Mouse (Mus musculus) right cerebral cortex, postnatal 36 days (tissue): Measurements from ENCODE around the gene Irak2.
"Not testable (repeated sequence)": the region's sequence is repeated elsewhere in the genome, so short reads cannot be mapped to it uniquely, and the experiment has no call there.

Source experiments
- DNase-seq, 2 experiments: peaks; one replicate each; pipeline ENCODE4 v3.0.0; 2022; ENCODE audit warnings: low spot score in 2 of 2, mixed read lengths in 1 of 2

Irak2 gene

DNA sequence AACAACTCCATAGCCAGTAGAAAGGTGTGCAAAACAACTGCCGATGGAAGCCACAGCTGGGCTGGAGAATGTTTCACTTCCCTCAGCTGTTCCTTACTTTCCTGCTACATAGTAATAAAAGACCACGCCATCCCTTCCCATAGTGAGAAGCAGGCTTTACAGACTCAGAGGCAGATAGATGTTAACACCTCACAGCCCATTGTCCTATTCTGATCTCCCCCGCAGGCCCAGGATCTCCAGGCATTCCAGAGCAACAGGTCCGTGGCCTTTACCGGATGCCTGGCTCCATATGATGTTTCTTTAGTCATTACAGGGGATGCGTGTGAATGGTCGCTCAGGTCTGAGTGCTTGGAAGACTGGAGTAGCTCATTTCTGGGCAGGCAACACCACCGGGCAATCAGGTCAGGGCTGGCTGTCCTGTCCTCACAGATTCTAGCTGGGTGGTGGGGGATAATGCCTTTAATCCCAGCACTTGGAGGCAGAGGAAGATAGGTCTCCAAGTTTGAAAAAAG, 29.4 kb downstream of the Irak2 start:
- DNase-seq: no peak

DNA sequence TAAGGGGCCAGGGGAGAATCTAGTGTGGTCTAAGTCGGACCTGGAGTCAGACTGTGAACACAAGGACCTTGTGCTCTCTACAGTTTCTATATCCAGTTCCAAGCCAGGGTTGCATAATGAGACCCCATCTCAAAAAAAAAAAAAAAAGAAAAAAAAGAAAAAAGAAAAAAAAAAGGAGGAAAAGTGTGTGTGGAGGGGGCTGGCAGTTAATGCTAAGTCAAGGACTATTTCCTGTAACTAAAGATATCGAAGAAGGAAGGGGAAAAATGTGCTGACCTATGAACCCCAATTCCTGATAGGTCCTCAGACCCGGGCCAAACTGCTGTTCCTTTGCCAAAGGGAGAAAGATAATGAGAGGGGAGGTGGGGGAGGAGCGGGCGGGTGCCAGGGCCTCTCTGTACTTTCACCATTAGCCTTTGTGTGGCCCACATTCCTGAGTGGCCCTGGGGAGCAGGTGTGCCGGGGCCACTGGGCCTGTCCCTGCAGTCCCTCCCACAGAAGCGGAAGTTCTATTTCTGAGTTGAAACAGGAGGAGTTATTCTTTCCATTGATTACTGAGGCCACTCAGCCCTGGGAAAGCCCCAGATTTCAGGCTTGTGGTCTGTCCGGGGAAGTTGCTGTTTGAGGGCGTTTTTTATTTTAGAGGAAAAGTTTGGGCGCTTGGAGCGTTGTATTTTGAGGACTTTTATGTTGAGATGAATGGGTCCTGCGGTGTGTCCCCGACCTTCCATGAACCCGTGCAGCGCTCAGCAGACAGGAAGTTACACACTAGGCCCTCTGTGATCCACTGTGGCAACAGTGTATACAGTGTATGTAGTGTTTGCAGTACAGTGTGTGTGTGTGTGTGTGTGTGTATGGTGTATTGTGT, 30.3 kb downstream of the Irak2 start:
- DNase-seq: no peak

DNA sequence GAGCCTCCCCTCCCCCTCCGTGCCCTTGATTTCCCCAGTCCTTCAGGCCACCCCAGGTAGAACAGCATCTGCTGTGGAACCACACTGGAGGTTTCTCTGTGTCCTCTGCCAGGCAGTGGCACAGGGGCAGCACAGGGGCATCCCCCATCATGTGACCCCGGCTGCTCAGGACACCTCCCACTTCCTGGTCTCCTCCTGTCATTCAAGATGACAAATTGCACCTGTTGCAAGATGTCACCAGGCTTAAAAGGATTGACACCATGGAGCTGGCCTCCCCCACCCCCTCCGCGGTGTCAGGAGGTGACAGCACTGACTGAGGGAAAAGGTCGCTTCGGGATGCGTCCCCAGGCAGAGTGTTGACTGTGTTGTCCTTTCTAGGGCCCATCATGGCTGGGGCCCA, 31.6 kb downstream of the Irak2 start:
- DNase-seq: no peak

DNA sequence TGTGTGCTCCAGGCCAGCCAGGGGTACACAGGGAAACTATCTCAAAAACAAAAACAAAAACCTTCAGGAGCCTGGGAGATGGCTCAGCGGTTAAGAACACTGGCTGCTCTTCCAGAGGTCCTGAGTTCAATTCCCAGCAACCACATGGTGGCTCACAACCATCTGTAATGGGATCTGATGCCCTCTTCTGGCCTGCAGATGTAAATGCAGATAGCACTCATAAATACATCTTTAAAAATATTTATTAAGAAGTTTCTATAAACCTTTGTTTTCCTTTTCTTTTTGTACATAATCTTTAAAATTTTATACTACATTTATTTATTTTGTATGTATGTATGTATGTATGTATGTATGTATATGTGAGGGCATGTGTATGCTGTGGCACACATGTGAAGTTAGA, 33.8 kb downstream of the Irak2 start:
- not testable (repeated sequence) for DNase-seq

DNA sequence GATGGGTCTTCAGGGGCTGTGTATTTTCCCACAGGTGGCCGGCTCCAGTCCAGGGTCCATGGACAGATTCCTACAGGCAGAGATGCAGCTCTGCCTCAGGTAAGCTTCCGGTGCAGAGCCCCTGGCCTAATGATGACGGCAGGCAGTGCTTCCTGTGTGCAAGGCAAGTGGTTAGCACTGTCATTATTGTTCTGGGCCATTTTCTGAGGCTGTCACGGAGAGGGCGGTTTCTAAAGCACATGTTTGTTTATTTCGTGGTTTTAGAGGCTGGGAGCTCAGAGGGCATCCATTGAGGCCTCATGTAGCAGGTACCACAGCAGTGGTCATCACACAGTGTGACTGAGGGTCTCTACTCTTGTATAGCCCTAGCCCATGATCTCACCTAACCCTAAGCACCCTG, 34.7 kb downstream of the Irak2 start:
- no peak for DNase-seq

DNA sequence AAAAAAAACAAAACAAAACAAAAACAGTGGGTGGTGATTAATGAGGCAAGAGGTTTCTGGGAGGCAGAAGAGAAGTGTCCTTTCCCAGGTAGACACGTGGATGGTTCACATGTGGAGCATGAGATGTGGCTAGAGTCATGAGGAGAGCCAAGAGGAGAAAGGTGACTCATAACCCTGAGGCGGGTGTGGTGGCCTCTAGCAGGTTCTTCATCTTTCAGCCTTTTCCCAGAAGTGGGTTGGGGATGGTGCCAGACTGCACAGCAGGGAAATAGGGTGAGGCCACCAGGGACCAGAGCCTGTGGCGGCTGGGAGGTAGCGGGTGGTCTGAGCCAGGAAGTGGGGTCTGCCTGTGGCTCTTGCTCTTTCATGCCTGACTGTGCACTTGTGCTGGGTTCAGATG, 37.0 kb downstream of the Irak2 start:
- DNase-seq: no peak

DNA sequence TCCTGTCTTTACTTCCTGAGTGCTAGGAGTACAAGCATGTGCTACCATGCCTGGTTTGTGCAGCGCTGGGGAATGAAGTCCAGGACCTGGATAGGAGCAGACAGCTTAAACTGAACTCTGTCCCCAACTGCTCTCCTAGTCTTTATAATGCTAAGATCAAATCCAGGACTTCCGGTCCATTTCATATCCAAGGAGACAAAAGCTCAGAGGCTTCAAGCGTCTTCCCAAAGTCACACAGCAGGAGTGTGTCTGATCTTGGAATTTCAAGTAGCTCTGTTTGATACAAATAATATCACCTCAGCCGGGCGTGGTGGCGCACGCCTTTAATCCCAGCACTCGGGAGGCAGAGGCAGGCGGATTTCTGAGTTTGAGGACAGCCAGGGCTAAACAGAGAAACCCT, 37.7 kb downstream of the Irak2 start:
- no peak for DNase-seq

DNA sequence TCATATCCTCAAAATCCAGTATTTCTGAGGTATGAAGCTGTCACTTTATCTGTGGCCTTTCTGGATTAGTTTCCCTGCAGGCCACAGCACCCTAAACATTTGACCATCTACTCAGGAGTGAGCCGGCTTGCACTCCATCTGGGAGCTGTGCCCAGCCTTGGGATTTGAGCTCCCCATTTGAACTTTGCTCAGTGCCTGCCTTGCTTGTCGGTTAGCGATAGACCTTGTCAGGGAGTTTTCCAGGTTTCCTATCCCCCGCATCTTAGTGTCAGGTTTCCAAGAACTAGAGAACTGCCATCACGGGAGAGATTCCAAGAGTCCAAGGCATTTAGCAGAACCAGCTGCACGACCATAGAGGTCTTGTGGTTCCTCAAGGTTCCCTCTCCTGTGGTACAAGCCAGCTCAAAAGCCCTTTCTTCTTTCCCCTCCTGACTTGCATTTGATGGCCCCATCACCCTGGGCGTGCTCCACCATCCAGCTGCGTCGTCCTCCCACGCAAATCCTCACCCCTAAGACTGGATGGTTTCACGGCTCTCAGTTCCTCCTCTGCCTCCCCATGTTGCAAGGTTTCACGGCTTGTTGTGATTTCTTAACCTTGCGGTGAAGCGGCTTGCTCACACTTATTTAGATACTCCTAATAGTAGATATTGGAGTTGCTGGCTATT, 38.9 kb downstream of the Irak2 start:
- DNase-seq: no peak

DNA sequence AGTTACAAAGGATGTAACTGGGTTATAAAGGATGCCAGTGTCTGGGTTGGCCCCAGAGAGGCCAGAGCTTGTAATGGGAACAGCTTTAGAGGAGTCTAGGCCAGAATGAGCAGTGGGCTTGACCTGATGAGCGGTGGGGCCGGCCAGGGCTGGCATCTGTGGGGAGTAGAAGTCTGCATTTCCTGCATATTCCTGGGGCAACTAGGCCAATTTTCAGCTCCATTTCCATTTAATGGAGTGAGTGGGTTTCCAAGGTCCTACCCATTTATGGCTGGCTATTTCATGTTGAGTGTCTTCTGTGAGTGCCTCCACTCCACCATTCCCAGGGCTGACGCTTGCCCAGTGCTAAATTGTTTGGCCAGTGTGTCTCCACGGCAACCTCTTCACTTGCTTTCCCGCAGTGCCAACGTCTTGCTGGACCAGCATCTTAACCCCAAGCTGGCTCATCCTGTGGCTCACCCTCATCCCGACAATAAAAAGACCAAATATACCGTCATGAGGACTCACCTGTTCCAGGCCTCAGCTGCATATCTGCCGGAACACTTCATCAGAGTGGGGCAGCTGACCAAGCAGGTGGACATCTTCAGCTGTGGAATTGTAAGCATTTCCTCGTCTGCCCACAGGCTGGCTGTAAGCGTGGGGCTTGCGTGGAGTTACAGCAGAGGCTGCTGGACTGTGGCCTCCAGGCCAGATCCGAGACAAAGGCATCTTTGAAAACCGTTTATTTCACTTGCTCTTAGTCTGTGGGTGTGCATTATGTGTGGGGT, 40.2 kb downstream of the Irak2 start:
- peak in 1 of 2 experiments; percentile 14 for DNase-seq

DNA sequence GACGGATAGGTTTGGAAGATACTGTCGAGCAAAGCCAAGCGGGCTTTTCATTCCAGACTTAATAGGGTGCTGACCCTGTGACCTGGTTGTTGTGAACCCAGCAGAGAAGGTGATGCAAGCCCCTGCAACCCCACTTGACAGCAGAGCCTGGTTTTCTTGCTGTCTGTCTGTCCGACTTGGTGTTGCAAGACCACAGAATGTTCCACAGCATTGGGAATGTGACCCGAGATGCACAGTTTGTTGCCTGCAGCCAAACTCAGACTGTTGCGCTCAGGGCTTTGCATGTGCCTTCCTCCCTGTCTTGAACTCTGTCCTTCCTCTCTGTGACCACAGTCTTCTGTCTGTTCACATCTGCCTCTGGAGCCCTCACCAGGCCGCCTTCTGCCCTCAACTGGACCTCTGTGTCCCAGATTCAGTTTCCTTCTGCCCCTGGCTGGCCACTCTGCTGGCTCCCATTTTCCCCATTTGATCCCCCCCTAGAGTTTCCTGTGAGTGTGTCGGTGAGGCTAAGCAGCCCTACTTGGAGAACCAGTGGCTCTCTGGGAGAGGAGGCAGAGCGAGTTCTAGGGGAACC, 41.8 kb downstream of the Irak2 start:
- no peak for DNase-seq

DNA sequence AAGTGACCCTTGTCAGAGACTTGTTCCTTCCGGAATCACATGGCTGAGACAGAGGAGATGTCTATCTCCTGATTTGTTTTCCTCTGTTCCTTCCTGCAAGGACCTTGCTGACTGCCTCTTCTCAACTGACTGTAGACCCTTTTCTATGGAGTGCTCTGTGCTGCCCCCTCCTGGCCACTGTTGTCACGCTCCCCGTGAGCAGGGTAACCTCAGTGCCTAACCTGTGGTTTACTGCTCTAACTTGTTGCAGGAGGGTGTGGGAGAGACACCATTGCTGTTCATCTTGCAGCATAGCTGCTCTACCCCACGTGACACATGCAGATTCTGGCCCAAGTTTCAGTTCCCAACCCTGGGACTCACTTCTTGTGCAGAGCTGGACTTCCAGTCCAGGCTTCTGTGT, 43.0 kb downstream of the Irak2 start:
- peak; percentile 44 to 68 for DNase-seq

DNA sequence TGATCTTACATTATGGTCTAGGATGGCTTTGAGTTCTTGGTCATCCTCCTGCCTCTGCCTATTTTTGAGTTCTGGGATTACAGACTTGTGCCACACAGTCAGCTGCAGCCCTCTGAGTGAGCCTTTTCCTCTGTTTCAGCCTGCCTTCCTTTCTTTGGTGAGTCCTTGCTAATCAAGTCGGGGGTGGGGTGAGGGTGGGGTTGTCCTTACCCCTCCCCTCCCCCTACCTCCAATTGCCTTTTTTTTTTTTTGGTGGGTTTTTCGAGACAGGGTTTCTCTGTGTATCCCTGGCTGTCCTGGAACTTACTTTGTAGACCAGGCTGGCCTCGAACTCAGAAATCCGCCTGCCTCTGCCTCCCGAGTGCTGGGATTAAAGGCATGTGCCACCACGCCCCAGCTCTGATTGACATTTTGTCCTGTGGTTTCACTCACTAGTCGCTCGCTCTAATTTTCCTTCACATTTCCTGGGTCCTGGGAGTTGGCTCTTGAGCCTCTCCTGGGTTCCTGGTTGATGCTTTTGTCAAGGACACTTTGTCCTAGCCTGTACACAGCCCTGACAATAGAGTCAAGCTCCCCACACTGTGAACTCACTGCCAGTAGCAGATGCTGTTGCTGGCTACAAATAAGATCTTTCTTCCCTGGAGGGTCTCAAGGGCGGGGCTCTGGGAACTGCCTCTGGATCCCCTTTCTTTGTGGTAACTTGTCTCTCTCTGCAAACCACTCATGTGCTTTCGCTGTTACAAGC, 45.0 kb downstream of the Irak2 start:
- no peak for DNase-seq

DNA sequence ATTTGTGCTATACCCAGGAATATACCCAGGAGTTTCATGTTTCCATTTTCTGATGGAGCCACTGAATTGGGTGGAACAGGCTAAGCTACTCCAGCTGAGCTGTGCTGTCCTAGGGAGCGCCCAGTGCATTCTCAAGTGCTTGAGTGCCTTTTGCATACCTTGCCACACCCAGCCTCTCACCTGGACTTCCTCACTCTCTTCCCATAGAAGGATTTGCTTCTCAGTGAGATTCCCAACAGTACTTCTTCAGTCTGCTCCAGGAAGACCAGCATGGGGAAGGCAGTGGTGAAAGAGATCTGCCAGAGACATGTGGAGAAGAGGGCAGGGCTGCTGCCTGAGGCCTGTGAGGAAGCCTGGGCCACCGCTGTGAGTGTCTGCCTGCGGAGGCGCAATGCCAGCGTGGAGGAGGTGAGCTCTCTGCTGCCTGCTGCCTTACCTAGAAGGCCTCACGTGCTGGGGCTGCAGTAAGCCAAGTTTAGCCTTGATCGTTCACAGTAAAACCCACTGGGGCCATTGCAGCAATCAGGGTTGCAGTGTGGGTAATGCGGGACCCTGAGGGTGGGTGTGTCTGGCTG, 48.4 kb downstream of the Irak2 start:
- no peak for DNase-seq

DNA sequence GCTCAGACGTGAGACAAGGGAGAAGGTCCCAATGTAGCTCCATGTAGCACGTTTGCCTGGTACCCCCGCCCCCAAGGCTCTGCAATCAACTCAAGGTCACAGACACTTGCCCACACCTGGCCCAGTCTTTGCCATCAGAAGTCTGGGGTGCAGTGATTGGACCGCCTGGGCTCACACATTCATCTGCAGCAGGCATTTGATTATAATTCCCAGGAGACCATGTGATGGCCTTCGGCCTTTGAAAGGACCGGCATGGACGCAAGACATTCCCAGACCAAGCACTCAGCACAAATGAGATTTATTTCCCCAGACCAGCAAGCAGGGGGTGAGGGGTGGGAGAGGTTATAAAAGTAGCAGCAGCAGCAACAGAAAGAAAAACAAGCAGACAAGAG, 51.7 kb downstream of the Irak2 start:
- DNase-seq: no peak

DNA sequence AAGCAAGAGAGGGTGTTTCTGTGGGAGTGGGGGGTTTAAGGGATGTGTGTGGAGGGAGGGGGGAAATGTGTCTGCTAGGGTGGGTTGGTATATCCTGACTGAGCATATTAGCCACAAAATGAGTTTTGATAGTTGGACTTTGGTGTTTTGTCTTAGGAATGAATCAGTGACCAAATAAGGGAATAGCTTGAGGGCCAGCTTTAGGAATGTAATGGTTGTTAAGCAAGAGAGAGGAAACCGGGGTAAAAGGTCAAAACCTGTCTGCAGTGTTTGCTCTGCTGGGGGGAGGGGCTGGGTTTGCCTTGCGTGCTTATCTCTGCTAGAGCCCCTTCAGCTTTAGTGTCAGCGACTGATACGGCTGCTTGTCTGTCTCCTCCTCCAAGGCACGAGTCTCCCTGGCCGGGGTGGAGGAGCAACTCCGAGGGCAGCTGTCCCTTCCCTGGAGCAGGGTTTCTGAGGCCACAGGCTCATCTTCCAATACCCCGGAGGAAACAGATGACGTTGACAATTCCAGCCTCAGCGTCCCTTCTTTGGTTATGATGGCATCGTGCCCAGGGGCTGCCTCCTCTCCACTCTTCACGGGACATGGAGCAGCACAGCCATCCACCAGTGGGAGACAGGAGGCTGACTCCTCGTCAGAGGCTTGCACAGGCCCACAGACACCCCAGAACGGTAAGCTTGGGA, 52.3 kb downstream of the Irak2 start:
- no peak for DNase-seq

DNA sequence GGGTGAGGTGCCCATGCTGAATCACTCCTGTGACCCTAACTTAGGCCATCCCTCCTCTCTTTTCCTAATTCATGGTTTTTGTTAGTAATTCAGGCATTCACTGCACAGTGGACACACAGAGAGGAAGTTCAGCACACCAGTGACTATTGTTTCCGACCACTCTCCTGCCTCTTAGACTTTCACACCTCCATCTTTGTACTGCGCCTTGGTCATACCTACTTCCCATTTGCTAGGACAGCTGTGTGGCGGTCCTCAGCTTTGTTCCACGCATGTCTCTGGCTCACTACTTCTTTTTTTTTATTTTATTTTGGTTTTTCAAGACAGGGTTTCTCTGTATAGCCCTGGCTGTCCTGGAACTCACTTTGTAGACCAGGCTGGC, 52.8 kb downstream of the Irak2 start:
- DNase-seq: no peak

DNA sequence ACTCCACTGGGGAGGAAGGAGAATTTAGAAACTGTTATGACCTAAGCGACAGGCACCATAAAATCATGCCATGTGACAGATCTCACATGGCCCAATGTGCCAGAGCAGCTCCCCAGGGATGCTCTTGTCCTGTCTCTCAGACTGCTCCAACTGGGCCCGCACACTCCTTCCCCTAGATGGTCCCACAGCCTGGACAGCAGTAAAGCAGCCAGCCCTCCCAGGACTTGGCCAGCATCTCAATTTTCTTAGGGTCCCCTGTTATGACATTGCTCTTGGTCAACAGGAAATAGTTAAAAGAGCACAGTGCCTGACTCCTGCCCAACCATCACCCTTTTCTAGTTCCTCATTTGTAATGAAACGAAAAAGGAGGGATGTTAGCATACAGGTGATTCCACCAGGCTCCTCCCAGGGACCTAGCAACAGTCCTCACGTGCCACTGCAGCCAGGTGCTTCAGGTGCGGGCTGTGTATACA, 54.4 kb downstream of the Irak2 start:
- DNase-seq: no peak

DNA sequence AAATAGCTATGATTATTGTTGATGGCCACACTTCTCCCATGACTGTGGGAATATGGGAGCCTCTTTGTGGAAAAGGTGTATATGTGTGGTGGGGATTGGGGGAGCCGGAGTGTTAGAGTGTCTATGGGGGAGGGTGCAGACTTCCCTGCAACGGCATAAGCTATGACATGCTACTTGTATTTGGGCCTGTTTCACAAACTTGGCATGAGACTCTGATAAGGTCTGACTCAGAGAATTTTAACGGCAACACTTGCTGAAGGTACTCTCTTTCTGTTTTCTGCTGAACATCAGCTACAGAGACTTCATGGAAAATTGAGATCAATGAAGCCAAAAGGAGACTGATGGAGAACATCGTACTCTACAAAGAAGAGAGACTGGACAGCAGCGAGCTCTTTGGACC, 55.1 kb downstream of the Irak2 start:
- no peak for DNase-seq

DNA sequence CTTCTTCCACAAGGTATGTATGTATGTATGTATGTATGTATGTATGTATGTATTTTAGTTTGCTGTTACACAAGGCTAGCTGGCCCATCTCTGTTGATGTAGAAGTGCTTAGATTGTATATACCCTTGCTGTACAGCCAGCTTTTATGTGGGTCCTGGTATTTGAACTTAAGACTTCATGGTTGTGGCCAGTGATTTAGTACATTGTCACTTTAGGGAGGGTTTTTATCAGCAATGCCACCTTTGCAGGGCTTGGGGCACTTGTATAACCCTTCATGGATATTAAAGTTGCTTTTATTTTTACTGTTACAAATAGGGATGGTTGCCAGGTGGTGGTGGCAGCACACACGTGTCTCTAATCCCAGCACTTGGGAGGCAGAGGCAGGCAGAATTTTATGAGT, 56.9 kb downstream of the Irak2 start:
- DNase-seq: no peak

DNA sequence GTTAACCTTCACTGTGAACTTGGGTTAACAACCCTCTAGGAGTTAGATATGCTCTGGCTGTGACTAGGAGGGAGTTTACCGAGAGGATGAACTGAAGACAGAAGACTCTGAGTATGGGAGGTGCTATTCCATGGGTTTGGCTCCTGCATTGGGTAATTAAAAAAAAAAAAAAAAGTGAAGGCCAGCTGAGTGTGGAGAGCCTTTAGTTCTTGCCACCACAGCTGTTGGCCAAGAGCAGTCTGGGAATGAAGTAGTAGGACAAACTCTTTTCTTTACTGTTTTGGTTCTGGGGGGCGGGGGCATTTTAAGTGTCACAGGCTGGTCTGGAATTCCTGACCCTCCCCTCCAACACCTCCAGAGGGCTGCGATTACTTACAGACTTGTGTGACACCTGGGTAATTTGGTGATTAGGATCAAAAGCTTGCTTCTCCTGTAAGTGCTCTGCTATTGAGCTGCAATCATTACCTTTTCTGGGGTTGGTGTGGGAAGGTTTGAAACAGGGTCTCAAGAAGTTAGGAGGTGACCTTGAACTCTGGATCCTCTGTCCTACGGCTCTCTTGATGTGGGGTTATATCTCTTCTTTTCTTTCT, 57.6 kb downstream of the Irak2 start:
- DNase-seq: no peak
